Comparison of ENCODE assay signal across 23 mouse cellular contexts in the genomic region with DNA sequence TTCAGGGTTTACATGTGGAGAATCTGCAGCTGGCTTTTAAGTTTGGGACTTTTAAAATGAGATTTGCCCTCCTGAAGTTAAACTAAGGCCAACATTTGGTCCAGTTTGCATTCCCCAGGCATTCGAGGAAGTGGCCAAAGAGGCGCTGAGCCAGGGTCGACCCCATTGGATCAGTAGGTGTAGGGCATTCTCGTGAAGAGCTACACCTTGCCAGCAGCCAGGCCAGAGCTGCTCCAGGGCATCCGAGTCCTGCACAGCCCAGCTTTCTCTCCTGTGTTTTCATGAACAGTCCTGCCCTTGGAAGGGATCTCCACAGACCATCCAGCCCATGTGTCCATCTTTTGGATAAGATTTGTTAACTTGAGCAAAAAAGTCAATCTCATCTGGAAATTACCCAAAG.
"Had no signal": no experiment of that assay in that cellular context is flagged by ENCODE, and none has a peak within 500 bp of the region (broad histone marks: within the 10 kb centered on the region; RNA-seq: fewer than 3 reads in every experiment).

No protein-coding gene starts in this region.

- DNase-seq: forebrain, postnatal 0 days; gastrocnemius, postnatal 14 days; gastrocnemius, postnatal 36 days; heart, adult 18-20 months; heart, postnatal 14 days; heart, postnatal 36 days; kidney, adult 11 months; kidney, adult 2 months; kidney, adult 9 months; kidney, postnatal 14 days; kidney, postnatal 36 days; layer of hippocampus, adult 9-11 months; layer of hippocampus, postnatal 36 days; left cerebral cortex, postnatal 4 days had no signal

- H3K27me3 ChIP-seq: heart, embryonic 12.5 days; hindbrain, embryonic 13.5 days; hindbrain, embryonic 15.5 days; kidney, embryonic 15.5 days; limb, embryonic 13.5 days; limb, embryonic 15.5 days; liver, embryonic 12.5 days had no signal

- ATAC-seq: forebrain, postnatal 0 days; hindbrain, postnatal 0 days; intestine, embryonic 16.5 days; liver, embryonic 12.5 days had no signal

- H3K4me1 ChIP-seq: hindbrain, embryonic 13.5 days had no signal

- H3K36me3 ChIP-seq: heart, embryonic 12.5 days; hindbrain, embryonic 13.5 days; hindbrain, embryonic 15.5 days; kidney, embryonic 15.5 days had no signal

- H3K9me3 ChIP-seq: heart, embryonic 12.5 days; hindbrain, embryonic 13.5 days; hindbrain, embryonic 15.5 days; kidney, embryonic 15.5 days; limb, embryonic 13.5 days; limb, embryonic 15.5 days; liver, embryonic 12.5 days had no signal

- H3K4me3 ChIP-seq: heart, embryonic 12.5 days; hindbrain, embryonic 13.5 days; hindbrain, embryonic 15.5 days; kidney, embryonic 15.5 days; limb, embryonic 13.5 days; limb, embryonic 15.5 days; liver, embryonic 12.5 days had no signal

- H3K9ac ChIP-seq: forebrain, postnatal 0 days; heart, embryonic 12.5 days; hindbrain, embryonic 13.5 days; hindbrain, embryonic 15.5 days; kidney, embryonic 15.5 days; limb, embryonic 15.5 days; liver, embryonic 12.5 days had no signal

- H3K4me2 ChIP-seq: heart, embryonic 12.5 days; hindbrain, embryonic 13.5 days; hindbrain, embryonic 15.5 days; kidney, embryonic 15.5 days; limb, embryonic 13.5 days; limb, embryonic 15.5 days; liver, embryonic 12.5 days had no signal

- H3K27ac ChIP-seq: hindbrain, embryonic 13.5 days; hindbrain, embryonic 15.5 days; limb, embryonic 13.5 days; liver, embryonic 12.5 days had no signal
